Mouse (Mus musculus) intestine, embryonic 16.5 days (tissue): ENCODE results near the gene Cyren. TPM values are rescaled to one million over a fixed set of nuclear protein-coding genes. Genes with fewer than 3 reads are reported as not detected.

Experiments used
- ATAC-seq: fragments of 200-750 bp; cut with Nextera tagmentation; 2 replicates; pipeline ENCODE4 v1.8.0; 2017; ENCODE audit warnings: moderate TSS enrichment, moderate library complexity
- H3K27ac ChIP-seq: fragments of 300-500 bp; sonication (generic); 2 replicates; pipeline ENCODE4 v1.5.1; 2014; ENCODE audit warnings: mild to moderate bottlenecking, low read length
- H3K27me3 ChIP-seq: fragments of 300-500 bp; sonication (generic); replicated peaks from 2 replicates; pipeline ENCODE4 v1.6.1; 2014; ENCODE audit warnings: low read length, control low read depth, mixed read lengths; ENCODE audit not compliant: control insufficient read depth, insufficient read depth
- H3K36me3 ChIP-seq: fragments of 300-500 bp; sonication (generic); 2 replicates; pipeline ENCODE4 v1.6.1; 2014; ENCODE audit warnings: low read length, control low read depth; ENCODE audit not compliant: control insufficient read depth, insufficient read depth
- H3K4me1 ChIP-seq: fragments of 300-500 bp; sonication (generic); 2 replicates; pipeline ENCODE4 v1.6.1; 2014; ENCODE audit warnings: low read length, control low read depth, mixed read lengths; ENCODE audit not compliant: control insufficient read depth, insufficient read depth
- H3K4me2 ChIP-seq: fragments of 300-500 bp; sonication (generic); 2 replicates; pipeline ENCODE4 v1.6.1; 2014; ENCODE audit warnings: low read depth, low read length, control low read depth
- H3K4me3 ChIP-seq: fragments of 300-500 bp; sonication (generic); 2 replicates; pipeline ENCODE4 v1.5.1; 2014; ENCODE audit warnings: mild to moderate bottlenecking, low read length
- H3K9ac ChIP-seq: fragments of 300-500 bp; sonication (generic); 2 replicates; pipeline ENCODE4 v1.6.1; 2014; ENCODE audit warnings: low read depth, low read length
- H3K9me3 ChIP-seq: fragments of 300-500 bp; sonication (generic); 2 replicates; pipeline ENCODE4 v1.6.1; 2016; ENCODE audit warnings: low read length, control low read depth; ENCODE audit not compliant: control insufficient read depth
- WGBS: fragments of 180-500 bp; shearing (Covaris S2); extraction: QIAGEN DNeasy Blood & Tissue Kit; methylation state at CpG from one replicate; pipeline ENCODE4 v1.1.7; 2014; 5-methylcytosine and 5-hydroxymethylcytosine counted together
- polyA plus RNA-seq: library from polyadenylated mRNA; unstranded; fragments of >200 nt; fragmentation: Nextera tagmentation; extraction: Ambion mirVana; gene quantifications from 2 replicates; pipeline ENCODE4 v1.2.1, GENCODE M21; 2015

Gene Cyren
- polyA plus RNA-seq, 1 experiment from 2014 or later, result 11.4 TPM

- Histone ChIP-seq H3K27me3 (no peaks in the 10 kb centered on the region), H3K36me3 (no peaks in the 10 kb centered on the region), H3K4me1 (peaks cover 22% of the 10 kb centered on the region), H3K27ac (no peak overlapping the region), H3K4me3 (no peak overlapping the region), H3K9ac (no peak overlapping the region), H3K4me2 (no peak overlapping the region), H3K9me3 (no peaks in the 10 kb centered on the region)
- 58% methylated on average over 6 of the region's 6 CpGs for WGBS
- no peak for ATAC-seq
These were observed 2.1 kb upstream of the Cyren start for GRCm38 (mm10) chr6:34879911-34880475.

GRCm38 (mm10) chr6:34879101-34879740 is 1.4 kb upstream of the Cyren start:
- 89% methylated on average over 16 of the region's 16 CpGs for WGBS
- Histone ChIP-seq H3K9ac (no peak overlapping the region), H3K4me2 (no peak overlapping the region), H3K27me3 (no peaks in the 10 kb centered on the region), H3K27ac (no peak overlapping the region), H3K4me3 (no peak overlapping the region), H3K4me1 (peaks cover 27% of the 10 kb centered on the region), H3K9me3 (no peaks in the 10 kb centered on the region), H3K36me3 (no peaks in the 10 kb centered on the region)
- ATAC-seq, result no peak

- Histone ChIP-seq H3K4me2 (peak overlapping the region; percentile 70), H3K4me1 (peaks cover 27% of the 10 kb centered on the region), H3K36me3 (no peaks in the 10 kb centered on the region), H3K27ac (peak overlapping the region; percentile 95), H3K4me3 (peak overlapping the region; percentile 75), H3K27me3 (no peaks in the 10 kb centered on the region), H3K9me3 (no peaks in the 10 kb centered on the region), H3K9ac (peak overlapping the region; percentile 93)
- peak; percentile 59 for ATAC-seq
- WGBS, result 33% methylated on average over 2 of the region's 2 CpGs
These were observed 1.1 kb downstream of the Cyren start for GRCm38 (mm10) chr6:34876835-34877156.

- H3K36me3 ChIP-seq, result no peaks in the 10 kb centered on the region
- ATAC-seq, result peak; percentile 17
- H3K27me3 ChIP-seq, result no peaks in the 10 kb centered on the region
- 51% methylated on average over 12 of the region's 12 CpGs for WGBS
- H3K4me1 ChIP-seq, result peaks cover 27% of the 10 kb centered on the region
- no peak overlapping the region for H3K4me3 ChIP-seq
- peak overlapping the region; percentile 53 for H3K27ac ChIP-seq
- no peaks in the 10 kb centered on the region for H3K9me3 ChIP-seq
- H3K9ac ChIP-seq, result peak overlapping the region; percentile 93
- H3K4me2 ChIP-seq, result no peak overlapping the region
These were observed 1.7 kb downstream of the Cyren start for GRCm38 (mm10) chr6:34875966-34876834.

- Histone ChIP-seq H3K4me3 (no peak overlapping the region), H3K27ac (no peak overlapping the region; the same call in 1 of the 2 replicates), H3K36me3 (no peaks in the 10 kb centered on the region), H3K9me3 (no peaks in the 10 kb centered on the region), H3K4me1 (peaks cover 30% of the 10 kb centered on the region), H3K27me3 (no peaks in the 10 kb centered on the region), H3K9ac (no peak overlapping the region), H3K4me2 (no peak overlapping the region)
- WGBS, result 86% methylated on average over 15 of the region's 15 CpGs
- ATAC-seq, result no peak
These were observed 2.5 kb downstream of the Cyren start for GRCm38 (mm10) chr6:34875268-34875761.

- H3K27me3 ChIP-seq, result no peaks in the 10 kb centered on the region
- no peaks in the 10 kb centered on the region for H3K9me3 ChIP-seq
- 62% methylated on average over 21 of the region's 21 CpGs for WGBS
- ATAC-seq, result no peak
- no peaks in the 10 kb centered on the region for H3K36me3 ChIP-seq
- H3K4me1 ChIP-seq, result peaks cover 32% of the 10 kb centered on the region
- H3K27ac ChIP-seq, result peak overlapping the region; percentile 3
- H3K4me3 ChIP-seq, result no peak overlapping the region
- H3K9ac ChIP-seq, result peak overlapping the region; percentile 46
- H3K4me2 ChIP-seq, result no peak overlapping the region
These were observed 3.5 kb downstream of the Cyren start for GRCm38 (mm10) chr6:34874101-34874921.

GRCm38 (mm10) chr6:34872871-34873270 is 5.0 kb downstream of the Cyren start:
- no peaks in the 10 kb centered on the region for H3K27me3 ChIP-seq
- H3K4me1 ChIP-seq, result peaks cover 28% of the 10 kb centered on the region
- no peak overlapping the region for H3K27ac ChIP-seq
- no peak overlapping the region for H3K4me2 ChIP-seq
- H3K9me3 ChIP-seq, result no peaks in the 10 kb centered on the region
- 85% methylated on average over 10 of the region's 10 CpGs for WGBS
- H3K9ac ChIP-seq, result no peak overlapping the region
- H3K36me3 ChIP-seq, result no peaks in the 10 kb centered on the region
- no peak overlapping the region for H3K4me3 ChIP-seq
- no peak for ATAC-seq

- Histone ChIP-seq H3K27ac (no peak overlapping the region), H3K4me3 (no peak overlapping the region), H3K9me3 (no peaks in the 10 kb centered on the region), H3K4me2 (no peak overlapping the region), H3K9ac (no peak overlapping the region), H3K4me1 (peaks cover 30% of the 10 kb centered on the region), H3K27me3 (no peaks in the 10 kb centered on the region), H3K36me3 (no peaks in the 10 kb centered on the region)
- no peak for ATAC-seq
- WGBS, result 92% methylated on average over 7 of the region's 7 CpGs
These were observed 5.9 kb downstream of the Cyren start for GRCm38 (mm10) chr6:34871929-34872328.

GRCm38 (mm10) chr6:34870724-34871123 is 7.1 kb downstream of the Cyren start:
- no peaks in the 10 kb centered on the region for H3K9me3 ChIP-seq
- H3K9ac ChIP-seq, result no peak overlapping the region
- 72% methylated on average over 5 of the region's 5 CpGs for WGBS
- no peak overlapping the region for H3K4me3 ChIP-seq
- no peak overlapping the region for H3K27ac ChIP-seq
- no peak for ATAC-seq
- no peak overlapping the region for H3K4me2 ChIP-seq
- no peaks in the 10 kb centered on the region for H3K36me3 ChIP-seq
- peaks cover 24% of the 10 kb centered on the region for H3K4me1 ChIP-seq
- no peaks in the 10 kb centered on the region for H3K27me3 ChIP-seq
